Mouse (Mus musculus) c-Kit-negative CD71-positive TER-119-positive erythroid progenitor cells, embryonic 14.5 days (primary cell): ENCODE data around the gene Csf3.
A peak's percentile ranks its signal among the peaks of the same experiment; 100 is the strongest.
"Not testable (repeated sequence)": the region's sequence is repeated elsewhere in the genome, so short reads cannot be mapped to it uniquely, and the experiment has no call there.

ENCODE experiments used
- DNase-seq: peaks from one replicate; pipeline ENCODE4 v3.0.0-alpha.2; 2013; ENCODE audit warnings: low read depth, low spot score

Csf3 gene

GRCm38 (mm10) chr11:98696454-98697216 lies 4.4 kb upstream of the Csf3 start:
- DNase-seq = no peak

GRCm38 (mm10) chr11:98697225-98697624 lies 3.8 kb upstream of the Csf3 start:
- DNase-seq = no peak

- no peak for DNase-seq
These were observed 2.0 kb upstream of the Csf3 start for GRCm38 (mm10) chr11:98698849-98699640.

GRCm38 (mm10) chr11:98699911-98700310 lies 1.2 kb upstream of the Csf3 start:
- DNase-seq = peak; percentile 54

- no peak for DNase-seq
These were observed 1.3 kb downstream of the Csf3 start for GRCm38 (mm10) chr11:98702323-98702722.

- DNase-seq = no peak
These were observed 4.0 kb downstream of the Csf3 start for GRCm38 (mm10) chr11:98705021-98705420.

- no peak for DNase-seq
These were observed 6.6 kb downstream of the Csf3 start for GRCm38 (mm10) chr11:98707401-98708281.

- no peak for DNase-seq
These were observed 7.4 kb downstream of the Csf3 start for GRCm38 (mm10) chr11:98708282-98708956.

GRCm38 (mm10) chr11:98709001-98709741 lies 8.1 kb downstream of the Csf3 start:
- DNase-seq = no peak

- DNase-seq = peak; percentile 64
These were observed 9.5 kb downstream of the Csf3 start for GRCm38 (mm10) chr11:98710416-98711045.

- DNase-seq = no peak
These were observed 10.0 kb downstream of the Csf3 start for GRCm38 (mm10) chr11:98711046-98711434.

- not testable (repeated sequence) for DNase-seq
These were observed 10.9 kb downstream of the Csf3 start for GRCm38 (mm10) chr11:98712009-98712408.

GRCm38 (mm10) chr11:98713703-98714102 lies 12.6 kb downstream of the Csf3 start:
- DNase-seq = no peak

- no peak for DNase-seq
These were observed 14.9 kb downstream of the Csf3 start for GRCm38 (mm10) chr11:98715946-98716345.

GRCm38 (mm10) chr11:98717904-98718303 lies 16.8 kb downstream of the Csf3 start:
- DNase-seq = no peak

GRCm38 (mm10) chr11:98720756-98721155 lies 19.7 kb downstream of the Csf3 start:
- no peak for DNase-seq

GRCm38 (mm10) chr11:98721458-98722226 lies 20.6 kb downstream of the Csf3 start:
- no peak for DNase-seq

- DNase-seq = no peak
These were observed 22.0 kb downstream of the Csf3 start for GRCm38 (mm10) chr11:98723098-98723497.

GRCm38 (mm10) chr11:98725926-98726506 lies 25.0 kb downstream of the Csf3 start:
- DNase-seq = no peak
